Mouse (Mus musculus): ENCODE measurements around the gene Taf1. TPM values are rescaled to one million over a fixed set of nuclear protein-coding genes. Genes with fewer than 3 reads are reported as not detected.

Gene Taf1
- polyA plus RNA-seq, 1 experiment from 2014 or later: 18.0 TPM

DNA sequence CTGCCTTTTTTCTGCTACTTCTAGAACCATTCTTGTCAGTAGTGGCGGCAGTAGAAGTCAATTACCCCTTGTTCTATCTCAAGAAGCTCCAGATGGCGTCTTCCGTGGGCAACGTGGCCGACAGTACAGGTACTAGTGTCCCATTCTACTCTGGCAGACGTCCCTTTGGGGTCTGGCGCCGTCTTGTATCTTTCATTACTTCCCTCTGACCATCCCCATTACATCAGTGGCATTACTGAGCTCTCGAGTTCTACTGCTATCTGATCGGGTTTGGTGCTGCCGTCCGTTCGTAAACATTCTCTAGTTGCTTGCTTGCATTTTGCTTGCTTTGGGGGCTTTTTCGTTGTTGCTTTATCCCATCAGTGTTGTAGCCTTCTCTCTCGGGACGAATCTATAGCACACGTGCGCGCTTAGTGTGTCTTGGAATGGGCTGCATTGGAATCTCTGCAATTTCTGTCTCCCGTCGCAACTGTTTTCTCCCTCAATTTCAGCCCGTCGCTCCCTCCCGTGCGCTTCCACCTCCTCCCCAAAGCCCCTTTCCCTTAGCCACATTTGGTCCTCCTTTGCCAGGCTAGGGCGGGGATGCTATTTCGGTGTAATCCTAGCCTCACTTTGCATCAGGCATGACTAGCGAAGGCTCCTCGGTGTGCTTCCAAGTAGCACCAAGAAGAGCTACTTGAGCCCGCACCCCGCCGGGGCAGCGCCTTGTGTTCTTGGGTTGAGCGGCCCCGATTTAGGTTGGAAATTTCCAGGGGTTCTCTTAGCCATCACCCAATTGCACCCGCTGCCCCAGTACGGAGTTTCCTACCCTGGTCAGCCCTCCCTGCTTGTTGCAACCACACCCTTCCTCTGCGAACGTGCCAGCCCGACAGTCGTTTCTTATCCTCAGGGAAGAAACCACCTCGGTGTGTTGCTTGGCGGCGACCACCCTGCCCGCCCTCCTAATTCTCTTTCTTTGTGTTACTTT lies 107.9 kb downstream of the Taf1 start:
- H3K4me1 ChIP-seq (replicated peaks; ENCODE audit: control insufficient read depth, insufficient read depth, low read length): no peaks in the 10 kb centered on the region; the same call in 1 of the 2 replicates
- H3K9ac ChIP-seq (ENCODE audit: low read depth, low read length): peak overlapping the region; percentile 86
- no peaks in the 10 kb centered on the region for H3K9me3 ChIP-seq (ENCODE audit: control insufficient read depth, low read length)
- DNase-seq (ENCODE audit: low spot score) (peak; percentile 49), ATAC-seq (replicated peaks; ENCODE audit: low FRiP score) (peak; percentile 60)
- H3K4me2 ChIP-seq: peak overlapping the region; percentile 69
- peak overlapping the region; percentile 78 for H3K4me3 ChIP-seq (ENCODE audit: low read depth, low read length)
- peak overlapping the region; percentile 81 for H3K27ac ChIP-seq (ENCODE audit: low read depth, low read length)
- 11% methylated on average over 45 of the region's 45 CpGs for WGBS
- peaks cover 26% of the 10 kb centered on the region for H3K27me3 ChIP-seq (replicated peaks; ENCODE audit: control insufficient read depth, insufficient read depth, low read length)
- H3K36me3 ChIP-seq (ENCODE audit: control insufficient read depth, insufficient read depth, low read length): no peaks in the 10 kb centered on the region; the same call in 1 of the 2 replicates

DNA sequence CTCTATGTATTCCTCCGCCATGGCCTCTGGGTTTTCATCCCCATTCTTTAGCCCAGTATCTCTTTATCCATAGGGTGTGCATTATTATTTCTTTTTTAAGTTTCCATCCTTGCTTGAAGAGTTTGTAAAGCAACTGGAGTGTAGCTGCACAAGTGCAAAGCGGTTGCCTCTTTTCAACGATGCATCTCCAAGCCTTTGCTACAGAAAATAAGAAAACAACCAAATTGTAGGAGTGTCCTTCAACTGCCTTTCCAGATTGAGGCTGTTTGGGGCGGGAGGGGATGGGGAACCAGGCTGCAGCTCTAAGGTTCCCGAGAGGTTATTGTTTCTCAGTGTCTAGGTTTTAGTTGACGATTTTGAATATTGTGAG lies 108.6 kb downstream of the Taf1 start:
- Histone ChIP-seq H3K27ac (ENCODE audit: low read depth, low read length) (peak overlapping the region; percentile 81), H3K27me3 (replicated peaks; ENCODE audit: control insufficient read depth, insufficient read depth, low read length) (peaks cover 26% of the 10 kb centered on the region), H3K9me3 (ENCODE audit: control insufficient read depth, low read length) (no peaks in the 10 kb centered on the region), H3K4me1 (replicated peaks; ENCODE audit: control insufficient read depth, insufficient read depth, low read length) (no peaks in the 10 kb centered on the region; the same call in 1 of the 2 replicates), H3K36me3 (ENCODE audit: control insufficient read depth, insufficient read depth, low read length) (no peaks in the 10 kb centered on the region; the same call in 1 of the 2 replicates), H3K4me3 (ENCODE audit: low read depth, low read length) (peak overlapping the region; percentile 78), H3K9ac (ENCODE audit: low read depth, low read length) (peak overlapping the region; percentile 86), H3K4me2 (peak overlapping the region; percentile 69)
- DNase-seq (ENCODE audit: low spot score) (no peak), ATAC-seq (replicated peaks; ENCODE audit: low FRiP score) (no peak)
- WGBS: 9% methylated on average over 6 of the region's 6 CpGs

DNA sequence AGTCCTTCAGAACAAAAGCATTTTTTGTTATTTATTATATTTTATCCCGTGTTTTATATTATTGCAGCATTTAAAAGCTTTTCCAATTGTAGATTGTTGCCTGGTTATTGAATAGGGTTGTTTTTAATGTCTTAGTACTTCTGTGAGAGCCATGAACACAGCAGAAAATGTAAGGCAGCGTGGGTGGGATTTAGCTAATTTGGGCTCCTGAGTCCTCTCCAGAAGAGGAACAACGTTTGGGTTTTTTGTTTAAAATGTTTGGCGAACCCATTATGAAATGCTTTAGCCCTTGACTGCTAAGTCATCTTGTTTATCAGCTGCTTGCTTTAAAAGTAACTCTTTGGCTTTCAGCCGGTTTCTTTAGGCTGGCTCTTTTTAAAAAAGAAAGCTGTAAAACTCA lies 109.6 kb downstream of the Taf1 start:
- DNase-seq (ENCODE audit: low spot score) (no peak), ATAC-seq (replicated peaks; ENCODE audit: low FRiP score) (no peak)
- no peaks in the 10 kb centered on the region; the same call in 1 of the 2 replicates for H3K4me1 ChIP-seq (replicated peaks; ENCODE audit: control insufficient read depth, insufficient read depth, low read length)
- no peaks in the 10 kb centered on the region for H3K9me3 ChIP-seq (ENCODE audit: control insufficient read depth, low read length)
- H3K4me2 ChIP-seq: peak overlapping the region; percentile 69
- WGBS: 18% methylated on average over 5 of the region's 5 CpGs
- H3K27me3 ChIP-seq (replicated peaks; ENCODE audit: control insufficient read depth, insufficient read depth, low read length): peaks cover 26% of the 10 kb centered on the region
- H3K36me3 ChIP-seq (ENCODE audit: control insufficient read depth, insufficient read depth, low read length): no peaks in the 10 kb centered on the region; the same call in 1 of the 2 replicates
- H3K4me3 ChIP-seq (ENCODE audit: low read depth, low read length): peak overlapping the region; percentile 78
- no peak overlapping the region for H3K27ac ChIP-seq (ENCODE audit: low read depth, low read length)
- H3K9ac ChIP-seq (ENCODE audit: low read depth, low read length): peak overlapping the region; percentile 35; the same call in 1 of the 2 replicates

DNA sequence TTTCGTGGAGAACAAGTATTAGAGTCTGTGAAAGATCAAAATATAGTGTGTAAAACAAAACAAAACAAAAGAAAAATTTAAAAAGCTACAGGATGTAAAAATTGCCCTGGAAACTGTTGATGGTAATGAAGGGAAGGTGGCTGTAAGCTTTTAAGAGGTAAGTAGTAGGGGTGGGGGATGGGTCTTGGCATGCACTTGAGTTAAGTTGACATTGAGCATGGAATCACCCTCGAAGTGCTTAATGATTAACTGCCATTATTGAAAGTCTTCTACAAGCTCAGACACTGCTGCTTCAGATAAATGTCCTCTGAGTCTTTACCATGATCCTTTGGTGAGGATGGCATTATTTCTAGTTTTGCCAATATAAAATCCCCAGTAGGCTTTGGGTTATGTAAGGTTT lies 112.8 kb downstream of the Taf1 start:
- no peak for DNase-seq (ENCODE audit: low spot score)
- peaks cover 6% of the 10 kb centered on the region for H3K27me3 ChIP-seq (replicated peaks; ENCODE audit: control insufficient read depth, insufficient read depth, low read length)
- H3K27ac ChIP-seq (ENCODE audit: low read depth, low read length): no peak overlapping the region
- H3K4me1 ChIP-seq (replicated peaks; ENCODE audit: control insufficient read depth, insufficient read depth, low read length): no peaks in the 10 kb centered on the region; the same call in 1 of the 2 replicates
- H3K36me3 ChIP-seq (ENCODE audit: control insufficient read depth, insufficient read depth, low read length): no peaks in the 10 kb centered on the region; the same call in 1 of the 2 replicates
- 69% methylated on average over 2 of the region's 2 CpGs for WGBS
- no peak overlapping the region for H3K9ac ChIP-seq (ENCODE audit: low read depth, low read length)
- H3K4me2 ChIP-seq: no peak overlapping the region
- no peak overlapping the region for H3K4me3 ChIP-seq (ENCODE audit: low read depth, low read length)
- no peaks in the 10 kb centered on the region for H3K9me3 ChIP-seq (ENCODE audit: control insufficient read depth, low read length)
- no peak for ATAC-seq (replicated peaks; ENCODE audit: low FRiP score)

DNA sequence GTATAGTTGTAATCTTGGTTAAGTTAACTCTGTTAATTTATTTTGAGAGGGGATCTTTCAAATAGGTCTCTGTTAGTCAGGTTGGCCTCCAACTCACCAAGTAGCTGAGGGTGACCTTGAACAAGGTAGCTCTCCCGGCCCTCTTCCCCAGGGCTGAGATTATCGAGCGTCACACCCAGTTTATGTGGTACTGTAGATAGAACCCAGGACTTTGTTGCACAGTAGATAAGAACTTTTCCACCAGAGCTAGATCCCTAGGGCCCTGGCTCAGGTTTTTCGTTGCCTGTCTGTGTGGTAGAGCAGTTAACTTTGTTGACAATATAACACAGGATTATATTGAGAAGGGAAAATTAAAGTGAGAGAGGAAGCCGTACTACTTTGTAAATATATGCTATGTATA lies 114.1 kb downstream of the Taf1 start:
- no peak for DNase-seq (ENCODE audit: low spot score)
- no peak overlapping the region for H3K4me2 ChIP-seq

More for the DNA sequence above, 114.1 kb downstream of the Taf1 start:
- Histone ChIP-seq H3K4me1 (replicated peaks; ENCODE audit: control insufficient read depth, insufficient read depth, low read length) (no peaks in the 10 kb centered on the region; the same call in 1 of the 2 replicates), H3K27ac (ENCODE audit: low read depth, low read length) (no peak overlapping the region), H3K36me3 (ENCODE audit: control insufficient read depth, insufficient read depth, low read length) (peaks cover 2% of the 10 kb centered on the region), H3K9ac (ENCODE audit: low read depth, low read length) (no peak overlapping the region), H3K4me3 (ENCODE audit: low read depth, low read length) (no peak overlapping the region), H3K9me3 (ENCODE audit: control insufficient read depth, low read length) (no peaks in the 10 kb centered on the region), H3K27me3 (replicated peaks; ENCODE audit: control insufficient read depth, insufficient read depth, low read length) (no peaks in the 10 kb centered on the region)
- ATAC-seq (replicated peaks; ENCODE audit: low FRiP score): peak; percentile 70
- WGBS: 51% methylated on average over 5 of the region's 5 CpGs

Other genes with a start within 250 kb of the Taf1 start
- 0.51 and 0.59 TPM in 2 replicates for gene Nlgn3, start 233.6 kb upstream of the Taf1 start, polyA plus RNA-seq (2014; fragmentation: Nextera tagmentation; extraction: Ambion mirVana)
- 33.6 and 34.5 TPM in 2 replicates for gene Gjb1, start 156.4 kb upstream of the Taf1 start, polyA plus RNA-seq (2014; fragmentation: Nextera tagmentation; extraction: Ambion mirVana)
- gene Zmym3, start 111.9 kb upstream of the Taf1 start, polyA plus RNA-seq (2014; fragmentation: Nextera tagmentation; extraction: Ambion mirVana): 14.6 and 14.8 TPM in 2 replicates
- 349 and 361 TPM in 2 replicates for gene Nono, start 103.4 kb upstream of the Taf1 start, polyA plus RNA-seq (2014; fragmentation: Nextera tagmentation; extraction: Ambion mirVana)
- gene Itgb1bp2, start 83.6 kb upstream of the Taf1 start, polyA plus RNA-seq (2014; fragmentation: Nextera tagmentation; extraction: Ambion mirVana): 1.6 and 2.9 TPM in 2 replicates
- gene Ogt, start 107.3 kb downstream of the Taf1 start, polyA plus RNA-seq (2014; fragmentation: Nextera tagmentation; extraction: Ambion mirVana): 128 TPM in 2 replicates
- 0.27 TPM in 2 replicates for gene Cxcr3, start 201.5 kb downstream of the Taf1 start, polyA plus RNA-seq (2014; fragmentation: Nextera tagmentation; extraction: Ambion mirVana)

All from liver, embryonic 11.5 days (tissue).